Mouse (Mus musculus): ENCODE results near the gene Flrt2.

Flrt2 gene

DNA sequence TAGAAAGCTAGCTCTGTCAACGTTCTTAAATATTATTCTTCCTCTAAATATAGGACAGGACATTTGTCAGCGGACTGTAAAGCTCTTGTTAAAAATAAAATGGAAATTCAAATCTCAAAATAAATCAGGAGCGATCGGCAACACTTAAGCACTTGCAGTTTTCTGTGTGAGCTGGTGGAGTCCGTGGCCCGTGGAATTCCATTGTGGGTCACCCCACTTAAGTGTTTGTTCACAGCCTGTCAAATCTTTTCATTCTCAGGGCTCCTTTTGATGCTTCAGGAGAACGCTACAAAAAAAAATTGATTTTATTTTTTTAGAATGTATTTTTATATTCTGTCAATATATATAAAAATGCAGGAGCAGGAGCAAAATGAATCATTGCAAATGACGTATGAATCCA lies 45.5 kb downstream of the Flrt2 start:
- peak; percentile 62 for DNase-seq

DNA sequence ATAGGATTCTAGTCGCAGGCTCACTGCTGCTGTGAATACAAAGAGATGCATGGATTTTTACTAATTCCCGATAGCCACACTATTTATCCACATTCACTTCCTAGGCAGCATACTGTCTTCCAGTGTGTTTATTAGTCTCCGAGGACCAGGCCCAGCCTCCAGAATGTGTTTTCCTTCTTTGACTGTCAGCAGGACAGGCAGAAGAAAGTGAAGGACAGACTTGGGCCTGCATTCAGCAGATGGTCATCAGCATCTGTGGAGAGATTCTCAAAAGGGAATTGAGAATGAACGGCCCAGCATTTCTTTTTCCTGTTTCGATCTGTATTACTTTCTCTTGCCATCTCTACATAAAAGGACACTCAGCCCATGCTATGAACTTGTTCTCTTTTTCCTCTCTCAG lies 46.0 kb downstream of the Flrt2 start:
- peak; percentile 37 for DNase-seq

DNA sequence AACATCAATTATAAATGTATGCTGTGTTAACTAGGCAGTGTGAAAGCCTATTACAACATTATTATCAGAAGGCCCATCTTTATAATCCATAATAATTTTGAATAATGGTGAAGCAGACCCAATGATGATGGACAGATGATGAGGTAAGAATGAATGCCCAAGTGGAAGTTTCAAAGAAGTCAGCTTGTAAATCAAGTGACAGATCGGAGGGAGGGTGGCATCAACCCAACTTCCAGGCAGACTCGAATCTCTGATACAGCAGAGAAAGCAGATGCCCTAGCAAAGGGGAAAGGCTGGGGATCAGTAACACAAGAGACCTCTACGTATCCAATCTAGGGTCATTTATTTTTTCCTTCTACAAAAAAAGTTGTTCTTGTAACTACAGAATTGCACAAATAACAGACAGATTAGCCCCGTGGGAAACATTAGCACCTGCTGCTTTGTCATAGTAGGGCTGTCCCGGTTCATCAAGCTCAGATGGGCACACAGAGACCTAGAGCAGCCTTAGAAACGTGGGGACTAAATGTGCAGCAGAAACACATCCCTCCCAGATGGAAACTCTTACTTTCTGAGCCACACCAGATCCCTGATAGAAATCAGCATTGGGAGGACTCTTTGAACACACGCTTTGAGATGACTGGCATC lies 46.6 kb downstream of the Flrt2 start:
- peak; percentile 75 for DNase-seq

DNA sequence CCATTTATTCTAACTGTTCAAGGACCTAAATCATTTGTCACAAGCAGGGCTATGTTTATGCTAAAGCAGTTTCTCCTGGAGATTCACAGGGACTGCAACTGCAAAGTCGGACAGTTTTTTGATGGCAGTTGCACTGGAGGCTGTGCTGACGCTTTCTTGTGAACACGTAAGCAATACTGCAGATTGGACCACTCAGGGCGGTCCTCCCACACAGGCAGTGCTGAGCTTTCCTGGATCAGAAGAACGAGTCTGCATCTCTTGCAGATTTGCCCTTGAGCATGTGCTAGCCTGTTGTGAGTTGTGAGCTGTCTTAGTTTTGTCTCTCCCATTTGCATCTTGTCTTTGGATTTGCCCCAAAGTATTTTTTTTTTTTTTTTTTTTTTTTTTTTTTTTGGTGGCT lies 47.7 kb downstream of the Flrt2 start:
- DNase-seq = peak; percentile 36

DNA sequence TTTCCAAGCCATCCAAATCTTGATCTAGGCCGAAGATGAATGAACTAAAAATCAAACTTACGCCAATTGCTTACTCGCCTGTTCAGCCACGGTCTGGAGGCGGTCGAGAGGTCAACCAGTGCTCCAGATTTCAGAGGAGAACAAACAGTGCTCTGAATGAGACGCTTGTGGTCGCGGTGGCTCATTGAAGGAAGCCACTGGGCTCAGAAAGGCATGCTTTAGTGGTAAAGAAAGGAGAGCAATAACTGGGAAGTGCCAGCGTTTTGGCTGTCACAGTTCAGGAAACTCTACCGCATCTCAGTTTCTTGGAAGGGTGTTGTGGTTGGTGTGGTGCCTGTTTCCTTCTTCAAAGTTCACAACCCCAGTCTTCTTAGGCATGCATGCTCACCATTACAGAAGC lies 49.3 kb downstream of the Flrt2 start:
- DNase-seq = no peak

DNA sequence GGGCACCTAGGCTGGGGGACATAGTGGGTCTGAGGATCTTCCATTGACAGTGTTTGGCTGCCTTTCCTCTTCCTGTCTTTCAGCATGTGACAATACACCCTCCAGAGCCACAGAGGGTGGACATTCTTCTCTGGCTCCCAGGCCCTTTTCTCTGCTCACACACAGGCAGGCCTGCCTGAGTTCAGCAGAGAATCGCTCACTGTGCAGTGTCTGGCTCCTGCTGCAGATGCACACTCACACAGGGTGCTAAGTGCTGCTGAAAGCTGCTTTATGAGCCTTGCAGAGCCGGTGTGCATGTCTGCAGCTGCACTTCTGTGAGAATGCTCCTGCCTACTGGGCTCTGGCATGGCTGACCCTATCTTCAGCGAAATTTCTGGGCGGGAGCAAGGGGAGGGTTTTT lies 52.3 kb downstream of the Flrt2 start:
- no peak for DNase-seq

DNA sequence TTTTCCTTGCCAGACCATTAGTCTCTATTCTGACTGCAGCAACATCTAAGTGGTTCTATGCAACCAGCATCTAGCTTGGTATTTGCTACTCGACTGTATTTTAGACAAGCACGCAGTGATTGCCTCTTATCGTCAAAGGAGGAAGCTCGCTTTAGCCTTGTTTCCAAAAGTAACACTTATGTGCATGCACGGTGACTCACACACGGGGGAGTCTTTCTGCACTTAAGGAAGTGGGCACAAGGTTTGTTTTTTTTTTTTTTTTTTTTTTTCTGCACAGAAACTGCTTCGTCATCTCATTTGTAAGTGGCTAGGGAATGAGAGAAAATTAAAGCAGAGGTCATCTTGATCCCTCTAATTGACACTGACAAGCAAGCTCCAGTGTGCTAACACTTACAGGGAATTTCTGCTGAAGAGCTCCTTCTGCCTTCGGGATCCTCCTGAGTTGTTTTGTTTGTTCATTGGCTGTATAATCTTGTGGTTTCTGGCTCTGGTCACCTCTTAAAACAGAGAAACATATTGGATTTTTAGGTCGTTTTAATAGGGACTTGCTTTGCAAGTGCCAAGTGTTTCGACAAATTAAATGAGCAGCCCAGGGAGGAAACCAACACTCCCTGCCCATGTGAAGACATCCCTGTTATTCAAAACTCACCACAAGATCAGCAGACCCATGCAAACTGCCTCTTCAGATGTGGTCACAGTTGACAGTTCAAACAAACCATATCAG lies 55.0 kb downstream of the Flrt2 start:
- DNase-seq = peak; percentile 77

DNA sequence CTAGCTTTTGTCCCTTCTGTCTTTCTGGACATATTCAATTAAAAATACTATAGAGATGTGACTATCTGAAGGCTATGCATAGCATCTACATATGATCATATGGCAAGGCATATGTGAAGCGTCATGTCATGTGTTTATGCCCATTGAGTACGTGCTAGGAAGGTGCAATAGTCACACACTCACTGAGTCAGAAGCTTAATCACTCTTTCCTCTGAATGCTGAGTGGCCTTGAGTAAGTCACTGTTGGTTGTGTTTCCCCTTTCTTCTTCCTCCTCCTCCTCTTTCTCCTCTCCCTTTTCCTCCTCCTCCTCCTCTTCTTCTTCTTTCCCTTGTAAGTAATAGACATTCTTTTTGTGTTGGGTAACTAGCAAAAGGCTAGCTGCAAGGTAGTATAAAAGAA lies 56.7 kb downstream of the Flrt2 start:
- DNase-seq = no peak

DNA sequence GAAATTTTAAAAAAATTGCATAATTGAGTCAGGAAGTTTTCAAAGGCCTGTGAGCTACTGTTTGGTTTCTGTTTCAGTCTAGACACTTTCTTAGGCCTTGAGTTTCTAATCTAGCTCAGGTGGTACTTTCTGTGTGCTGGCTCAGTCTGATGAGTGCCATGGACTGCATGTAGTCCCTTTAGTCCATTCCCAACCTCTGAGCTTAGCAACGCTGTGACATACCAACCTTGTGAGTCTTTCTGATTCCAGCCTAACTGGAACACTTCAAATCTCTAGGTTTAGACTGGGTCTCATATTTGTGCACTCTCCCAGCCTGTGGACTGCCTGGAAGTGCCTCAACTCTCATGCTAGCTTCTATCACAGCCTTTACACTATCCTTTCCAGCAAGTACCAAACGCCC lies 57.2 kb downstream of the Flrt2 start:
- DNase-seq = no peak

DNA sequence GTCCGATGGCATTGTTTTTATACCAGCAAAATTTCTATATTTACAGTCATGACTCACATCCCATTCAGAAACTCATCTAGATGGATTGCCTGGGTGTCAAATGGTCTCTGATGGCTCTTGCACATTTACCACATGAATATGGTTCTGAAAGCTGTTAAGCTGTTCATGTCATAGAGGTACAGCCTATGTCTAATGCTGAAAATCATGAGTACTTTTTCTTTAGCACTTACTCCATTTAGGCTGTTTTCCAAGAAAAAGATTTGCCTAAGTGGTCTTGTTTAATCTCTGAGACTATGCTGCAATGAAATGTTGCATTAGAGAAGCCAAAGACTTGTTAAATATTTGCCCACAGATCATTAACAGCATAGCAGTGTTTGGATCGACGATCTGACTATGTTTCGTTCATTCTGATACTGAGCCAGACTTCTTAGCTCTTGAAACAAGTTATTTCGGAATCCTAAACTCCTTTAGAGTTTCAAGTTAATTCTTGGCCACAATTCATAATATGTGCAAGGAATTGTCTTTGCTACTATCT lies 67.3 kb downstream of the Flrt2 start:
- DNase-seq = no peak

DNA sequence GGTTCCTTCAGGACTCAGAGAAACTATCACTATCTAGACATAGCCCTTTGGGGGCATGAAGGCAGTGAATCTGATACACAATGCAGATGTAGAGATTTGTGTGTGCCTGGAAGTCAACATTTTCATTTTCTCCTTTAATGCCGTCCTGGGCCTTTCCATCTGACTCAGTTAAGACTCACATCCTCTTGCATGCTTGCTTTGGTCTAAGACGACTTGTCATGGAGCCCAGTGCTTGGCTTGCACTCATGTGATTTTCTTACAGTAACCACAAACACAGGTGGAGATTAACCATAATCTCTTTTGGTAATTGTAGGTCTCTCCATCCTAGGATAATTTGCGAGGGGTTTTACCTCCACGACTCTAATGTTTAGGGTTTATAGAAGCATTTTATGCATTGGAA lies 73.2 kb downstream of the Flrt2 start:
- DNase-seq = no peak

DNA sequence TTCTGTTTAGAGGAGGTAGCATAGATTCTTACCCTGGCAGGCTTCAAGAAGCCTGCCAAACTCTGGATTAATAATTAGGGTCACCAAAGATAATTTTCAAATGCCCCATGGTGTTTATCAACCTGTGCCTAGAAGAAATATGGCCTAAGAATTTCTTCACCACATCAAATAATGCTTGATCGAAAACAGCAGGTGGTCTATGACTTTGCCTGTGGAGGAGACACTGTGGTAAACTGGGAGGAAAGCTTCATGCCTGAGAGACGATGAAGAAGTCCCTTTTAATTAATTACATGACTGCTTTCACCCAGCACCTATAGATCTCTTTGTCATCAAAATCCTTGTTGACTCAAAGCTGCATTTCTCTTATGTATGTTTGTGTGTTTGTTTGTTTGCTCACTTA lies 77.0 kb downstream of the Flrt2 start:
- no peak for DNase-seq

DNA sequence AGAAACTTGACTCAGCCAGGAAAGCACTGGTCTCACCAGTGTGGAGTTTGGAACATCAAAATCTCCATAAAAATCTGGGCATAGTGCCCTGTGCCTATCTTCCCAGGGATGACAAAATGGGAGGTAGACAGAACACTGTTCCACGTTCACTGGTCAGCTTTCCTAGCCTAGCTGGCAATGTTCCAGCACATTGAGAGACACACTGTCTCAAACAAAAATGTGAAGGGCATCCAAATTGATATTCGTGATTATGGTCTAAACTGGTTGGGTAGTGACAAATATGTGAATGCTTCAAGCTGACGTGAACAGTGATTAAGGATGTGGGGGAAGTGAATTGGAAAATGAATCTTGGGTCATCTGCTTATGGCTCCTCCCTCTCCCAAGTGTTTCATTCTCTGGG lies 78.2 kb downstream of the Flrt2 start:
- no peak for DNase-seq

DNA sequence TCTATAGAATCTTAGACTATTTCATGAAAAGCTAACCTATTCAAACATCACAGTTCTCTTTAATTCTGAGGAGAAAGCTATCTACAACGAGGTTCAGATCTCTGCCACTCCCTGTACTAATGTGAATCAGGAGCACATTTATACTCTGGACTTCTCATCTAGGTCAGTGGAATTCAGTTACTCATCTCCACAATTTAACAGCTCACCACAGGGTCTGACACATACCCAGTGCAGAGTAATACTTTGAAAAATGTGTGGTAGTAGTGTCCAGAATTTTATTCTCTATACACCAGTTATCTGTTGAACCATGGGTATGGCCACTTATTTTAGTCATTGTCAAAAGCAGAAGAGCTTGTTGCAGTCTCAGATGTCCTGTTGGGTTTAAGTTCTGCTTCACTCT lies 98.1 kb downstream of the Flrt2 start:
- no peak for DNase-seq

DNA sequence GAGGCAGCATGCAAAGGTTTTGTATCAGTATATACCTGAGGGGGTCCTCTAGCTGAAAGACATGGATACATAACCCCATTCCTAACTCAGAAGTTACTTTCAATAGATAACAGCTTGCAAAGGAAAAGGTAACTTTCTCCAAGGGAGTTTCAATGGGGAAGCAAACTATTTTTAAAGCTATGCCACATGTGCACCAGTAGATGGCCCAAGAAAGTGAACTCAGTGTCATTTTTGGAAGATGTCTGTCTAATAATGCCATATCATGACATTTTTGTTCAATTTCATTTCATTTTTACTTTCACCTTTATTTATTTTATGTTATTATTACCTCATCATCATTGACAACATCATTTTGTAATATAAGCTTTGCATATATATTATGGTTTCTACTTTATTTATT lies 124.6 kb downstream of the Flrt2 start:
- no peak for DNase-seq

Data from retina, postnatal 1 day (tissue).